Mouse (Mus musculus): ENCODE results near the gene Ccdc177.

- TF ChIP-seq CTCF (IDR thresholded peaks at IDR 0.05; ENCODE audit: low read depth, low read length), result no peak
- no peak for TF ChIP-seq POLR2AphosphoS5 (IDR thresholded peaks at IDR 0.05; ENCODE audit: insufficient replicate concordance, low read depth, low read length)
- TF ChIP-seq TAL1 (conservative IDR thresholded peaks at IDR 0.05; ENCODE audit: low read depth, low read length), result no peak
These were observed 29.9 kb downstream of the Ccdc177 start for GRCm38 (mm10) chr12:80730567-80730966.
